Comparison of ENCODE assay signal across 12 mouse cellular contexts in the genomic region with DNA sequence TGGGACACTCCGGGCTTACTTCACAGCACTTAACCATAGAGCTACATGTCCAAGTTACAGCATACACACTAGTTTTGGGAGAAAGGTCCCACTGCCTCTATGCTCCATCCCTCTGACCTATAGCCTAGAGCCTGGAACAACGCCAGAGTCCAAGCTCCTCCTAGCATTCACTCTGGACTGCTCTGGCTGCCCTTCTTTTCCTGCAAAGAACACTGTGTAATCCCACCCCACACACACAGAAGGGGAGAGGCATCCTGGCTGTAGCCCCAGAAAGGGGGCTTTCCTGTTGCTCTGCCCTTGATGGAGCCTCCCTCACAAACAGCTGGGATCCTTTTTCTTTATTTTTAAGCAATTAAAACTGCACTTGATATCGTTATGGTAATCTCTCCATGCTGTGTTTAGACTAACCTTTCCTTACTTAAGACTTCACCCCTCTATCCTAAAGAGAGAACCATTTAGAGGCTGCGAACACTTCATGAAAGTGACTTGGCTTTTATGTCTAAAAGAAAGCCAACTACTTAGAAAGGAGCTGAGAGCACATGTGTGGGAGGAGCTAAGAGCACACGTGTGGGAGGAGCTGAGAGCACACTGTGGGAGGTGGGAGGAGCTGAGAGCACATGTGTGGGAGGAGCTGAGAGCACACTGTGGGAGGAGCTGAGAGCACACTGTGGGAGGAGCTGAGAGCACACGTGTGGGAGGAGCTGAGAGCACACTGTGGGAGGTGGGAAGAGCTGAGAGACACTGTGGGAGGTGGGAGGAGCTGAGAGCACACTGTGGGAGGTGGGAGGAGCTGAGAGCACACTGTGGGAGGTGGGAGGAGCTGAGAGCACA.
DNase-seq lines count a peak whose midpoint lies in the region; ATAC-seq and TF ChIP-seq lines count a peak whose summit lies in the region.
"Had no signal": no experiment of that assay in that cellular context is flagged by ENCODE, and none has a peak within 500 bp of the region (broad histone marks: within the 10 kb centered on the region; RNA-seq: fewer than 3 reads in every experiment).

No protein-coding gene starts in this region.

- H3K4me2 ChIP-seq in heart, embryonic 16.5 days (ENCODE audit: low read depth, low read length), result no peak overlapping the region
- no peak overlapping the region for H3K4me2 ChIP-seq in kidney, postnatal 0 days (ENCODE audit: low read length)
- H3K4me2 ChIP-seq: hindbrain, embryonic 12.5 days; neural tube, embryonic 12.5 days had no signal

- WGBS in heart, embryonic 16.5 days, result 65% methylated on average over 6 of the region's 6 CpGs
- 45% methylated on average over 6 of the region's 6 CpGs for WGBS in kidney, postnatal 0 days

- DNase-seq in heart, adult 18-20 months, result no peak
- peak; percentile 41 for DNase-seq in retina, postnatal 1 day
- no peak for DNase-seq in retina, embryonic 14.5 days (ENCODE audit: low spot score)
- DNase-seq in kidney, postnatal 0 days (ENCODE audit: low spot score), result peak; percentile 84
- peak; percentile 60 for DNase-seq in testis, postnatal 14 days (ENCODE audit: low spot score)
- no peak for DNase-seq in urinary bladder, postnatal 14 days (ENCODE audit: low spot score)
- DNase-seq in c-Kit-positive CD71-positive TER-119-positive erythroid progenitor cells, embryonic 14.5 days (ENCODE audit: low spot score), result no peak
- DNase-seq: left cerebral cortex, postnatal 4 days had no signal

- no peak; the same call in 1 of the 2 replicates for ATAC-seq in heart, embryonic 16.5 days (replicated peaks; ENCODE audit: extremely low read depth, insufficient read depth, low FRiP score)
- peak; percentile 71 for ATAC-seq in kidney, postnatal 0 days (replicated peaks; ENCODE audit: low FRiP score, low read depth)
- ATAC-seq: Patski had no signal

- no peaks in the 10 kb centered on the region for H3K27me3 ChIP-seq in heart, embryonic 16.5 days (ENCODE audit: control insufficient read depth, insufficient read depth, low read length)
- H3K27me3 ChIP-seq in kidney, postnatal 0 days (ENCODE audit: insufficient read depth, low read length), result no peaks in the 10 kb centered on the region
- H3K27me3 ChIP-seq: hindbrain, embryonic 12.5 days; neural tube, embryonic 12.5 days; Patski had no signal

- peaks cover 44% of the 10 kb centered on the region for H3K4me1 ChIP-seq in heart, embryonic 16.5 days (ENCODE audit: control insufficient read depth, insufficient read depth, low read length)
- H3K4me1 ChIP-seq in kidney, postnatal 0 days (replicated peaks; ENCODE audit: insufficient read depth, low read length), result 0 out of 2 replicates have a peak, but pooled peaks cover 6% of the 10 kb centered on the region

- no peaks in the 10 kb centered on the region for H3K36me3 ChIP-seq in heart, embryonic 16.5 days (ENCODE audit: control insufficient read depth, insufficient read depth)
- H3K36me3 ChIP-seq in kidney, postnatal 0 days (ENCODE audit: insufficient read depth, low read length), result no peaks in the 10 kb centered on the region
- H3K36me3 ChIP-seq: hindbrain, embryonic 12.5 days; neural tube, embryonic 12.5 days had no signal

- no peaks in the 10 kb centered on the region for H3K9me3 ChIP-seq in heart, embryonic 16.5 days (replicated peaks; ENCODE audit: control insufficient read depth, low read length)
- H3K9me3 ChIP-seq in kidney, postnatal 0 days (replicated peaks; ENCODE audit: low read length), result no peaks in the 10 kb centered on the region
- H3K9me3 ChIP-seq: hindbrain, embryonic 12.5 days; neural tube, embryonic 12.5 days had no signal

- H3K9ac ChIP-seq in heart, embryonic 16.5 days (ENCODE audit: low read length), result 0 out of 2 replicates have a peak overlapping the region, but pooled peaks have one; percentile 11
- H3K9ac ChIP-seq in kidney, postnatal 0 days (ENCODE audit: low read depth, low read length), result no peak overlapping the region
- H3K9ac ChIP-seq: hindbrain, embryonic 12.5 days; neural tube, embryonic 12.5 days had no signal

- H3K27ac ChIP-seq in heart, embryonic 16.5 days (ENCODE audit: low read length), result peak overlapping the region; percentile 5; the same call in 1 of the 2 replicates
- H3K27ac ChIP-seq in kidney, postnatal 0 days, result no peak overlapping the region
- H3K27ac ChIP-seq: hindbrain, embryonic 12.5 days; neural tube, embryonic 12.5 days had no signal

- no peak overlapping the region for H3K4me3 ChIP-seq in heart, embryonic 16.5 days (ENCODE audit: low read length)
- no peak overlapping the region for H3K4me3 ChIP-seq in kidney, postnatal 0 days (replicated peaks; ENCODE audit: low read depth, low read length)
- H3K4me3 ChIP-seq: hindbrain, embryonic 12.5 days; neural tube, embryonic 12.5 days had no signal

- no peak for TF ChIP-seq CTCF in kidney, postnatal 0 days (IDR thresholded peaks at IDR 0.05; ENCODE audit: low read depth)

Comparison
In these comparisons a context has a peak if more than half of its experiments do, and no peak if none do; other contexts are left out.
1. DNase-seq: peak in retina, postnatal 1 day (single experiment), kidney, postnatal 0 days (single experiment) and testis, postnatal 14 days (single experiment); none in heart, adult 18-20 months (0 of 2), retina, embryonic 14.5 days (single experiment), urinary bladder, postnatal 14 days (single experiment) and c-Kit-positive CD71-positive TER-119-positive erythroid progenitor cells, embryonic 14.5 days (single experiment).